Mouse (Mus musculus) heart, adult 2 months (tissue): ENCODE results near the gene Mttp. TPM values are rescaled to one million over a fixed set of nuclear protein-coding genes. Genes with fewer than 3 reads are reported as not detected.

Source experiments
- DNase-seq, 2 experiments: peaks; one replicate each; pipeline ENCODE4 v3.0.0; 2021
- H3K27ac ChIP-seq: fragments of 200-600 bp; 2 replicates; pipeline ENCODE4 v1.8.1; 2022
- H3K27me3 ChIP-seq: fragments of 200-500 bp; 2 replicates; pipeline ENCODE4 v1.6.1; 2012; ENCODE audit warnings: mild to moderate bottlenecking, low read length, inconsistent platforms, mixed read lengths; ENCODE audit not compliant: control insufficient read depth, insufficient read depth
- H3K36me3 ChIP-seq: fragments of 200-500 bp; 2 replicates; pipeline ENCODE4 v1.6.1; 2012; ENCODE audit warnings: low read length, inconsistent platforms; ENCODE audit not compliant: control insufficient read depth, insufficient read depth
- H3K4me1 ChIP-seq: fragments of 200-500 bp; 2 replicates; pipeline ENCODE4 v1.6.1; 2011; ENCODE audit warnings: low read length; ENCODE audit not compliant: control insufficient read depth, insufficient read depth
- H3K4me3 ChIP-seq: fragments of 200-600 bp; 2 replicates; pipeline ENCODE4 v1.8.1; 2022
- H3K79me2 ChIP-seq: fragments of 200-500 bp; replicated peaks from 2 replicates; pipeline ENCODE4 v1.6.1; 2012; ENCODE audit warnings: mild to moderate bottlenecking, inconsistent platforms, low read length, moderate library complexity, mixed read lengths; ENCODE audit not compliant: control insufficient read depth, insufficient read depth
- H3K9ac ChIP-seq: fragments of 200-500 bp; 2 replicates; pipeline ENCODE4 v1.6.1; 2012; ENCODE audit warnings: low read depth, mild to moderate bottlenecking, control low read depth, inconsistent platforms, low read length, mixed read lengths
- CTCF ChIP-seq: fragments of 200-600 bp; IDR thresholded peaks from 2 replicates; pipeline ENCODE4 v1.8.1; 2022; ENCODE audit warnings: antibody characterized with exemption, mild to moderate bottlenecking, moderate library complexity
- EP300 ChIP-seq: fragments of 200-500 bp; IDR thresholded peaks from 2 replicates; pipeline ENCODE4 v1.6.1; 2011; ENCODE audit warnings: low read depth, low read length, control low read depth; ENCODE audit not compliant: insufficient read depth
- POLR2A ChIP-seq: fragments of 200-500 bp; IDR thresholded peaks from 2 replicates; pipeline ENCODE4 v1.6.1; 2011; ENCODE audit warnings: mild to moderate bottlenecking, low read depth, low read length, control low read depth; ENCODE audit not compliant: insufficient read depth
- WGBS: fragments of 180-500 bp; shearing (Covaris S2); methylation state at CpG from one replicate; pipeline ENCODE4 v1.1.7; 2018; 5-methylcytosine and 5-hydroxymethylcytosine counted together
- intact Hi-C: fragments of 180-260 bp; cut with DNase I; formaldehyde crosslinking; loops from one replicate; pipeline ENCODE4 v1.15.1; 2025
- polyA plus RNA-seq: library from polyadenylated mRNA; depleted of rRNA; stranded (reverse); fragments of >200 nt; gene quantifications from 2 replicates; pipeline ENCODE4 v1.2.3, GENCODE M21; 2012
- total RNA-seq, 2 experiments: library from RNA; stranded (reverse); gene quantifications; 2 replicates each; pipeline ENCODE4 v1.2.3; 2021

Mttp gene
- total and polyA plus RNA-seq, 3 experiments = 2.0 to 6.9 (median 5.9) TPM

DNA sequence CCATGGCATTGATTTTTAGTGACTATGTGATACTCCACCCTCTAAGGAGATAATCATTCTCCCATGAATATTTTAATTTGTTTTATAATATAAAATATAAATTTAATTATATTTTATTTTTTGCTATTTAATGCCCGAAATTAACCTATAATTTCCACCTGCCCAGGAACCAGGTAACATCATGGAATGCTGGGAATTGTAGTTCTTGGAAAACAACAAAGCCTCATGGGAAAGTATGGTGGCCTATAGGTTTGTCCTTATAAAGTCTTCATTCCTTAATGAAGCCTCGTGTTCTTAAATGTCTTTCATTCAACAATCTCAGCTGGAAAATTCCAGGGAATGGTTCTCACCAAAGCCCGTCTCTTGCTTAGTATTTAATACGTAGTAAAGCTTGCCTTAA is 10.3 kb upstream of the Mttp start:
- no peak for DNase-seq
- H3K27me3 ChIP-seq = no peaks in the 10 kb centered on the region
- no peak overlapping the region for H3K9ac ChIP-seq
- 89% methylated on average over 4 of the region's 4 CpGs for WGBS
- H3K79me2 ChIP-seq = no peaks in the 10 kb centered on the region
- intact Hi-C loops = no loop called here
- no peaks in the 10 kb centered on the region for H3K4me1 ChIP-seq
- TF ChIP-seq EP300 (no peak), CTCF (no peak)
- no peaks in the 10 kb centered on the region for H3K36me3 ChIP-seq
- no peak overlapping the region for H3K4me3 ChIP-seq
- no peak overlapping the region for H3K27ac ChIP-seq

DNA sequence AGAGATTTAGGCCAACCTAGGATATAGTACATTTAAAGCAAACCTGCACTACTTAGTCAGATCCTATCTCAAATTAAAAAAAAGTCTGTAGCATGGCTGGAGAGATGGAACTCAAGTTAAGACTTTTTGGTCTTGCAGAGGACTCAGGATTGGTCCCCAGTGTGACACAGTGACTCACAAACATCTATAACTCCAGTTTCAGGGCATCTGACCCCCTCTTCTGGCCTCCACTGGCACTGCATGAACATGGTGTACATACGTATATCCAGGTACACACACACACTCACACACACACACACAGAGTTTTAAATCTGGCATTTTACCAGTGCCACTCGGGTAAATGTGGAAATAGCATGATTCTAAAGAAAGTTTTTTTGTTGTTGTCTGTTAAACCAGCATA is 4.0 kb upstream of the Mttp start:
- Histone ChIP-seq H3K4me3 (no peak overlapping the region), H3K27ac (no peak overlapping the region), H3K9ac (no peak overlapping the region), H3K4me1 (no peaks in the 10 kb centered on the region), H3K36me3 (no peaks in the 10 kb centered on the region), H3K79me2 (no peaks in the 10 kb centered on the region), H3K27me3 (no peaks in the 10 kb centered on the region)
- DNase-seq = no peak
- TF ChIP-seq POLR2A (no peak), EP300 (no peak), CTCF (no peak)
- intact Hi-C loops = loop anchor here (5.0 kb wide), 2 partner anchors 212 to 227 kb away; no protein-coding TSS in a partner anchor
- 94% methylated on average over 2 of the region's 2 CpGs for WGBS

DNA sequence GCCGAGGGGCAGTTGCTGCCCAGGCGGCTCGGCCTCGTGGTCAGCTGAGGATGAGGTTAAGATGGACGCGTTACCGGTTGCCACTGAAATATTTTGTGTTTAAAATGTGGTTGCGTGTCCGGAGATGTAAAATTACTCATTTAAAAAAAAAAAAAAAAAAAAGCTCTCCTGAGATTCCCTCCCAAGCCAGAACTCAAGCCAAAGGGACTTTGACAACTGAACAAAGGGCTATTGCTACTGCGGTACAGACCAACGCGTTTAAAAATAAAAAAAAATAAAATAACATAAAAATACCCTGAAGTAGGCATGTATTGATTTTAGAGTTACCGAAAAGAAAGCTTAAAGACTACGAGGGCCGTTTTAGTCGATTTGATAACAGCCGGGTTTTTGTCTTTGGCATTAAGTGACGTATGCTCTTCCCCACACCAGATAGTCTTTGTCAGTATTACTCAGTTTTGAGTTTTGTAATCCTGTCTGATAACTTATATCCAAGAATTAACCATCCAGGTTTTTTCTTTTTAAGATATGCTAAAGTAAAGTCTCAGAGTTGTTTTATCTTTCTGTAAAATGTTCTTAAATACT is 617 bp downstream of the Mttp start:
- peaks cover 2% of the 10 kb centered on the region; the same call in 1 of the 2 replicates for H3K4me1 ChIP-seq
- WGBS = 1% methylated on average over 18 of the region's 18 CpGs
- H3K79me2 ChIP-seq = no peaks in the 10 kb centered on the region
- no peaks in the 10 kb centered on the region for H3K27me3 ChIP-seq
- intact Hi-C loops = loop anchor here (2.0 kb wide), 2 partner anchors 279 to 365 kb away; partner anchors contain the start of gene H2afz
- H3K9ac ChIP-seq = peak overlapping the region; percentile 72
- H3K4me3 ChIP-seq = peak overlapping the region; percentile 99
- peaks cover 3% of the 10 kb centered on the region; the same call in 1 of the 2 replicates for H3K36me3 ChIP-seq
- peak overlapping the region; percentile 98 for H3K27ac ChIP-seq
- TF ChIP-seq EP300 = no peak
- TF ChIP-seq CTCF = no peak
- no peak for TF ChIP-seq POLR2A
- DNase-seq = no peak

DNA sequence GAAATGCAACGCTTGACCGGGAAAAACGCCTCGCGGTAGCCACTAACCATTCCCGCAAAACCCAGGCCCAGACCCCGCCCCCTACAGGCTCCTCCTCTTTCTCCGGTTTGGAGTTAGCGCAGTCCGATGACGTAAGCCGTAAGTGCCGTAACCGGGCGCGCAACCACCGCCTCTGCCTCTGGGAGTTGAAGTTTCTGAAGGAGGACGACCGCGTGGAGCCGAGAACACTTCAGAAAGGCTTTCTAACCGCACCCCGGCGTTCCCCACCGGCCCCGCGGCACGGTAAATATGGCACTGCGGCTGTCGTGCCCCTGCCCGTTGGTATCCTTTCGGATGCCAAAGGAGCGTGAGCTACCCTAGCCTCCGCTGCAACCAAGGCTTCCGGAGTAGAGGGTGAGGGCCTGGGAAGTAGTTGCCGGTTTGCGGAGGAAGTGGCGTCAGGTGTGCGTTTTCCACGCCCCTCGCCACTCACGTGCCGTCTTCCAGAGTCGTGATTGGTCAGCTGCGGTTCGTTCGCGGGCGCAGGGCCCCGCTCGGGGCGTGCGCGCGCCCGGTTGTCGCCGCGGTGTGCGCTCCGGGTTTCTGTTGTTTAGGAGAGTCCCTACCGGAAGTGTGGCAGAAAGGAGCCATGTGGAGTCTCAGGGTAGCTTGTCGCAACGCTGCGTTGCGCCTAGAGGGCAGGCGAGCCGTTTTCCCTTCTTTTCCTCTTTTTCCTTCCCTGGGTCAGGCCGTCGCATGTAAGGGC is 1.3 kb downstream of the Mttp start, which contains the start of gene Trmt10a:
Trmt10a (plus strand) TSS at position 134 of the 745 bp plus-strand sequence.
- WGBS = under 1% methylated on average over 70 of the region's 70 CpGs
- intact Hi-C loops = loop anchor here (2.0 kb wide), 4 partner anchors 47 to 365 kb away; partner anchors contain the start of genes Gm5105 and H2afz

DNA sequence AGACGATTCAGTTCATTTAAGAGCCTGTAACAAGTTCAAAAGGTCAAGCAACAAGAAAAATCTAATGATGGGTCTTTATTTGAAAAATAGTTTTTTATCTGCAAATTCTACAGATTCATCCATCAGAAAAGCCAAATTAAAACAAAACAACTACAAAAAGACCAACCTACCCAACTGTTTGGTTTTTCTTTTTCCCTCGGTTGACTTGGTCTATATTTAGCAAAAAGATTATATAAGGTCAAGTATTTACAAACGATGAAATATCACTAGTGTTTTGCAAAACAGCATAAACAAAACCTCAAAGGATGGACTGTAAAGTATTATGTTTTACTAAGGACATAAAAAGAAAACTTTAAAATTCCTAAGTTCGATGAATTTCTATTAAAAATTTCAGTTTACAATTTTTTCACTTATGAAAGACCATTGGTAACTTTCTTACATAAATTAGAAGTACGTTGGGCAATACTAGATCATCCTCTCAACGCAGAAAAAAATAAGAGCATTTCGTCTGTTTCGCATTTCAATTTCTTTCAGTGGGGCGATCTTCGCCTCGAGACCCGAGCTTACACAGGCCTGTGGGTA is 1.9 kb downstream of the Mttp start:
- H3K79me2 ChIP-seq = no peaks in the 10 kb centered on the region
- intact Hi-C loops = loop anchor here (2.0 kb wide), 2 partner anchors 46 to 76 kb away; partner anchors contain the start of gene Gm5105
- peak overlapping the region; percentile 98 for H3K27ac ChIP-seq
- 2% methylated on average over 12 of the region's 12 CpGs for WGBS
- TF ChIP-seq POLR2A = no peak
- no peak for TF ChIP-seq CTCF
- TF ChIP-seq EP300 = no peak
- peaks cover 3% of the 10 kb centered on the region; the same call in 1 of the 2 replicates for H3K36me3 ChIP-seq
- H3K4me3 ChIP-seq = peak overlapping the region; percentile 99
- DNase-seq = no peak
- H3K4me1 ChIP-seq = peaks cover 2% of the 10 kb centered on the region; the same call in 1 of the 2 replicates
- H3K27me3 ChIP-seq = no peaks in the 10 kb centered on the region
- H3K9ac ChIP-seq = peak overlapping the region; percentile 58

More for the DNA sequence above, 1.3 kb downstream of the Mttp start, which contains the start of gene Trmt10a:
- Histone ChIP-seq H3K4me1 (peaks cover 2% of the 10 kb centered on the region; the same call in 1 of the 2 replicates), H3K79me2 (no peaks in the 10 kb centered on the region), H3K27me3 (no peaks in the 10 kb centered on the region), H3K4me3 (peak within 1 kb of the TSS; percentile 99), H3K27ac (peak within 1 kb of the TSS; percentile 98), H3K9ac (peak within 1 kb of the TSS; percentile 87), H3K36me3 (peaks cover 3% of the 10 kb centered on the region; the same call in 1 of the 2 replicates)
- peak; percentile 98 for DNase-seq
- peak; percentile 91 for TF ChIP-seq POLR2A
- TF ChIP-seq EP300 = no peak
- peak; percentile 43 for TF ChIP-seq CTCF
